Mouse (Mus musculus) urinary bladder, postnatal 10 days (tissue): ENCODE measurements at regions not wholly inside any gene's neighbourhood (a gene's known extent, or its start where the extent isn't known, plus 50 kb on each side); places are given as distances from the start of the nearest gene placed in this dataset.

Experiments
- DNase-seq: peaks from one replicate; pipeline ENCODE4 v3.0.0; 2022; ENCODE audit warnings: low spot score

GRCm38 (mm10) chr15:64618471-64618870, 199.0 kb upstream of the Gm21798 start:
- DNase-seq = no peak

- DNase-seq = no peak
These were observed 195.6 kb upstream of the Gm21798 start for GRCm38 (mm10) chr15:64621876-64622275.

GRCm38 (mm10) chr15:64622591-64622990, 194.9 kb upstream of the Gm21798 start:
- DNase-seq = no peak

GRCm38 (mm10) chr15:64626359-64626758, 191.1 kb upstream of the Gm21798 start:
- no peak for DNase-seq

GRCm38 (mm10) chr15:64627258-64627657, 190.2 kb upstream of the Gm21798 start:
- DNase-seq = peak; percentile 16
